Mouse (Mus musculus) CH12.LX (cell line): ENCODE measurements around the gene Actl10.

ENCODE experiments used
- CTCF ChIP-seq, 2 experiments: IDR thresholded peaks in 1 of 2; conservative IDR thresholded peaks in 1 of 2; 2 replicates each; pipeline ENCODE4 v1.5.1; 2011 to 2012; ENCODE audit warnings: low read depth in 2 of 2, low read length in 2 of 2, improper control_type of control experiment in 1 of 2, inconsistent platforms in 1 of 2, mild to moderate bottlenecking in 1 of 2, moderate library complexity in 1 of 2
- EP300 ChIP-seq: IDR thresholded peaks from 2 replicates; pipeline ENCODE4 v1.6.1; 2011; ENCODE audit warnings: low read length, improper control_type of control experiment
- ETS1 ChIP-seq: conservative IDR thresholded peaks from 2 replicates; pipeline ENCODE4 v1.6.1; 2012; ENCODE audit warnings: low read depth, mild to moderate bottlenecking, inconsistent platforms, low read length, improper control_type of control experiment, moderate library complexity
- JUND ChIP-seq: conservative IDR thresholded peaks from 2 replicates; pipeline ENCODE4 v1.6.1; 2011; ENCODE audit warnings: low read depth, low read length, improper control_type of control experiment
- MAX ChIP-seq: IDR thresholded peaks from 2 replicates; pipeline ENCODE4 v1.6.1; 2011; ENCODE audit warnings: low read length, improper control_type of control experiment
- MAZ ChIP-seq: IDR thresholded peaks from 2 replicates; pipeline ENCODE4 v1.6.1; 2012; ENCODE audit warnings: low read depth, mild to moderate bottlenecking, inconsistent platforms, low read length, improper control_type of control experiment, moderate library complexity
- POLR2A ChIP-seq: IDR thresholded peaks from 2 replicates; pipeline ENCODE4 v1.6.1; 2011; ENCODE audit warnings: low read depth, mild to moderate bottlenecking, improper control_type of control experiment, low read length
- RAD21 ChIP-seq: IDR thresholded peaks from 2 replicates; pipeline ENCODE4 v1.6.1; 2011; ENCODE audit warnings: low read depth, mild to moderate bottlenecking, low read length, improper control_type of control experiment, moderate library complexity
- TCF12 ChIP-seq: IDR thresholded peaks from 2 replicates; pipeline ENCODE4 v1.6.1; 2014; ENCODE audit warnings: low read depth, mild to moderate bottlenecking, inconsistent platforms, low read length, improper control_type of control experiment
- UBTF ChIP-seq: IDR thresholded peaks from 2 replicates; pipeline ENCODE4 v1.6.1; 2012; ENCODE audit warnings: low read depth, mild to moderate bottlenecking, inconsistent platforms, low read length, improper control_type of control experiment, moderate library complexity
- USF2 ChIP-seq: conservative IDR thresholded peaks from 2 replicates; pipeline ENCODE4 v1.6.1; 2011; ENCODE audit warnings: low read depth, low read length, improper control_type of control experiment
- ZC3H11A ChIP-seq: IDR thresholded peaks from 2 replicates; pipeline ENCODE4 v1.6.1; 2012; ENCODE audit warnings: low read depth, mild to moderate bottlenecking, inconsistent platforms, low read length, improper control_type of control experiment
- ZKSCAN1 ChIP-seq: IDR thresholded peaks from 2 replicates; pipeline ENCODE4 v1.6.1; 2012; ENCODE audit warnings: low read depth, inconsistent platforms, low read length, improper control_type of control experiment, borderline replicate concordance

GRCm38 (mm10) chr2:154558264-154559039, 6.9 kb downstream of the Actl10 start, which contains the start of gene Necab3:
- no peak for TF ChIP-seq ZC3H11A
- no peak for TF ChIP-seq MAZ
- TF ChIP-seq POLR2A = no peak
- TF ChIP-seq CTCF (conservative IDR thresholded peaks at IDR 0.05 in 1 of 2, IDR thresholded peaks at IDR 0.05 in 1 of 2; ENCODE audit: low read depth in 2 of 2, low read length in 2 of 2) = no peak
- no peak for TF ChIP-seq MAX
- no peak for TF ChIP-seq RAD21
- TF ChIP-seq ETS1 = no peak
- no peak for TF ChIP-seq USF2
- no peak for TF ChIP-seq TCF12
- no peak for TF ChIP-seq EP300
- TF ChIP-seq JUND = no peak
- no peak for TF ChIP-seq UBTF
- TF ChIP-seq ZKSCAN1 = no peak
